Comparison of ENCODE assay signal across 12 mouse cellular contexts in genomic region chr8:84787523-84788302, GRCm38 (mm10). TPM values are rescaled to one million over a fixed set of nuclear protein-coding genes. Genes with fewer than 3 reads are reported as not detected.
A peak's percentile ranks its signal among the peaks of the same experiment; 100 is the strongest.
DNase-seq lines count a peak whose midpoint lies in the region; ATAC-seq and TF ChIP-seq lines count a peak whose summit lies in the region.
"Had no signal": no experiment of that assay in that cellular context is flagged by ENCODE, and none has a peak within 500 bp of the region (broad histone marks: within the 10 kb centered on the region; RNA-seq: fewer than 3 reads in every experiment).

No protein-coding gene starts in this region.

- no peak for TF ChIP-seq EP300 in heart, adult 2 months (IDR thresholded peaks at IDR 0.05; ENCODE audit: insufficient read depth, low read depth, low read length)

- peak in 1 of 2 experiments; percentile 32 for DNase-seq in heart, adult 2 months
- DNase-seq in heart, embryonic 10.5 days (ENCODE audit: low spot score) = no peak
- peak; percentile 90 for DNase-seq in midbrain, embryonic 11.5 days (ENCODE audit: low spot score, missing footprints)
- DNase-seq in cerebellum, adult 9-10 months = peak; percentile 81
- no peak for DNase-seq in ovary, postnatal 36 days (ENCODE audit: low spot score)
- no peak for DNase-seq in embryo, embryonic 11 days
- DNase-seq: liver, embryonic 13.5 days had no signal

- peaks cover 37% of the 10 kb centered on the region for H3K4me1 ChIP-seq in heart, adult 2 months (ENCODE audit: control insufficient read depth, insufficient read depth, low read length)
- H3K4me1 ChIP-seq in heart, embryonic 10.5 days = peaks cover 29% of the 10 kb centered on the region
- no peaks in the 10 kb centered on the region for H3K4me1 ChIP-seq in midbrain, embryonic 11.5 days (ENCODE audit: control insufficient read depth, insufficient read depth, low read length)
- H3K4me1 ChIP-seq in midbrain, embryonic 16.5 days (ENCODE audit: control insufficient read depth, insufficient read depth, low read length) = peaks cover 9% of the 10 kb centered on the region
- peaks cover 98% of the 10 kb centered on the region for H3K4me1 ChIP-seq in limb, embryonic 13.5 days

- H3K9ac ChIP-seq in heart, adult 2 months (ENCODE audit: low read depth, low read length) = peak overlapping the region; percentile 27; the same call in 1 of the 2 replicates
- H3K9ac ChIP-seq in midbrain, embryonic 11.5 days (ENCODE audit: low read length) = no peak overlapping the region
- no peak overlapping the region for H3K9ac ChIP-seq in midbrain, embryonic 16.5 days (ENCODE audit: low read depth, low read length)
- H3K9ac ChIP-seq in limb, embryonic 13.5 days = 0 out of 2 replicates have a peak overlapping the region, but pooled peaks have one; percentile 13
- H3K9ac ChIP-seq: embryonic facial prominence, embryonic 12.5 days; liver, embryonic 13.5 days had no signal

- H3K27me3 ChIP-seq in heart, adult 2 months (ENCODE audit: control insufficient read depth, insufficient read depth, low read length) = no peaks in the 10 kb centered on the region
- peaks cover 100% of the 10 kb centered on the region for H3K27me3 ChIP-seq in heart, embryonic 10.5 days (ENCODE audit: insufficient read depth, poor library complexity, severe bottlenecking)
- H3K27me3 ChIP-seq in midbrain, embryonic 11.5 days (ENCODE audit: control insufficient read depth, insufficient read depth, low read length) = peaks cover 96% of the 10 kb centered on the region
- peaks cover 52% of the 10 kb centered on the region for H3K27me3 ChIP-seq in midbrain, embryonic 16.5 days (ENCODE audit: control insufficient read depth, insufficient read depth, low read depth, low read length)
- peaks cover 87% of the 10 kb centered on the region for H3K27me3 ChIP-seq in limb, embryonic 13.5 days

- H3K27ac ChIP-seq in heart, adult 2 months = peak overlapping the region; percentile 90
- no peak overlapping the region for H3K27ac ChIP-seq in heart, embryonic 10.5 days
- H3K27ac ChIP-seq in midbrain, embryonic 11.5 days (ENCODE audit: low read depth, low read length) = no peak overlapping the region
- H3K27ac ChIP-seq in midbrain, embryonic 16.5 days (ENCODE audit: low read length) = no peak overlapping the region
- no peak overlapping the region for H3K27ac ChIP-seq in limb, embryonic 13.5 days
- H3K27ac ChIP-seq: embryonic facial prominence, embryonic 12.5 days; liver, embryonic 13.5 days; macrophage had no signal

- no peak for TF ChIP-seq CTCF in heart, adult 2 months (IDR thresholded peaks at IDR 0.05)

- peaks cover 4% of the 10 kb centered on the region; the same call in 1 of the 2 replicates for H3K36me3 ChIP-seq in heart, adult 2 months (ENCODE audit: control insufficient read depth, insufficient read depth, low read length)
- no peaks in the 10 kb centered on the region for H3K36me3 ChIP-seq in heart, embryonic 10.5 days
- no peaks in the 10 kb centered on the region for H3K36me3 ChIP-seq in midbrain, embryonic 11.5 days (ENCODE audit: control insufficient read depth, insufficient read depth, low read length)
- no peaks in the 10 kb centered on the region for H3K36me3 ChIP-seq in midbrain, embryonic 16.5 days (ENCODE audit: control insufficient read depth, insufficient read depth, low read length)
- peaks cover 4% of the 10 kb centered on the region; the same call in 1 of the 2 replicates for H3K36me3 ChIP-seq in limb, embryonic 13.5 days
- H3K36me3 ChIP-seq: embryonic facial prominence, embryonic 12.5 days; liver, embryonic 13.5 days had no signal

- ATAC-seq in midbrain, embryonic 11.5 days (ENCODE audit: low FRiP score) = no peak
- ATAC-seq in midbrain, embryonic 16.5 days = no peak
- no peak for ATAC-seq in limb, embryonic 13.5 days (ENCODE audit: low FRiP score, low read depth)

- H3K79me2 ChIP-seq in heart, adult 2 months (replicated peaks; ENCODE audit: control insufficient read depth, insufficient read depth, low read length) = peaks cover 5% of the 10 kb centered on the region; the same call in 1 of the 2 replicates

- WGBS in heart, adult 2 months = 81% methylated on average over 14 of the region's 14 CpGs
- 9% methylated on average over 14 of the region's 14 CpGs for WGBS in heart, embryonic 10.5 days
- WGBS in midbrain, embryonic 11.5 days = 4% methylated on average over 14 of the region's 14 CpGs
- 14% methylated on average over 13 of the region's 14 CpGs for WGBS in midbrain, embryonic 16.5 days
- 35% methylated on average over 14 of the region's 14 CpGs for WGBS in limb, embryonic 13.5 days

- no peak for TF ChIP-seq POLR2A in heart, adult 2 months (IDR thresholded peaks at IDR 0.05; ENCODE audit: insufficient read depth, low read depth, low read length)

- H3K9me3 ChIP-seq in heart, embryonic 10.5 days = no peaks in the 10 kb centered on the region
- no peaks in the 10 kb centered on the region for H3K9me3 ChIP-seq in midbrain, embryonic 11.5 days (ENCODE audit: control insufficient read depth, low read length)
- no peaks in the 10 kb centered on the region for H3K9me3 ChIP-seq in midbrain, embryonic 16.5 days (replicated peaks; ENCODE audit: control insufficient read depth, low read length, poor library complexity, severe bottlenecking)
- H3K9me3 ChIP-seq in limb, embryonic 13.5 days = no peaks in the 10 kb centered on the region
- H3K9me3 ChIP-seq: embryonic facial prominence, embryonic 12.5 days; liver, embryonic 13.5 days had no signal

- H3K4me3 ChIP-seq in heart, adult 2 months = no peak overlapping the region
- H3K4me3 ChIP-seq in heart, embryonic 10.5 days = no peak overlapping the region
- no peak overlapping the region for H3K4me3 ChIP-seq in midbrain, embryonic 11.5 days (ENCODE audit: low read depth, low read length)
- no peak overlapping the region for H3K4me3 ChIP-seq in midbrain, embryonic 16.5 days (ENCODE audit: low read depth, low read length)
- H3K4me3 ChIP-seq in limb, embryonic 13.5 days = no peak overlapping the region
- H3K4me3 ChIP-seq: embryonic facial prominence, embryonic 12.5 days; liver, embryonic 13.5 days had no signal

- H3K4me2 ChIP-seq in midbrain, embryonic 11.5 days = no peak overlapping the region
- no peak overlapping the region for H3K4me2 ChIP-seq in midbrain, embryonic 16.5 days (ENCODE audit: low read length)
- 0 out of 2 replicates have a peak overlapping the region, but pooled peaks have one; percentile 60 for H3K4me2 ChIP-seq in limb, embryonic 13.5 days (replicated peaks)
- H3K4me2 ChIP-seq: embryonic facial prominence, embryonic 12.5 days; heart, embryonic 11.5 days; liver, embryonic 13.5 days had no signal

- intact Hi-C loops in heart, adult 2 months (cut with DNase I) = no loop called here

RNA-seq across cellular contexts. Expression of gene Nfix, which starts 12.4 kb away (rescaled TPM):
- 100 to 1,000 TPM; 274 to 297 TPM for total RNA-seq in heart, adult 2 months (2021)
- polyA plus RNA-seq in heart, adult 2 months (2012; rRNA removed) = 49.0 and 68.7 TPM in 2 replicates
- 0.87 and 2.1 TPM in 2 replicates for polyA plus RNA-seq in heart, embryonic 10.5 days (2016; fragmentation: Nextera tagmentation; extraction: Ambion mirVana)
- 2.2 and 2.5 TPM in 2 replicates for polyA plus RNA-seq in midbrain, embryonic 11.5 days (2014; fragmentation: Nextera tagmentation; extraction: Ambion mirVana)
- 44.1 and 55.4 TPM in 2 replicates for polyA plus RNA-seq in midbrain, embryonic 16.5 days (2015; fragmentation: Nextera tagmentation; extraction: Ambion mirVana)
- 46.9 and 48.0 TPM in 2 replicates for polyA plus RNA-seq in limb, embryonic 13.5 days (2015; fragmentation: Nextera tagmentation; extraction: Ambion mirVana)

RNA-seq across cellular contexts. Expression of gene Dand5, which starts 34.9 kb away (rescaled TPM):
- total RNA-seq in heart, adult 2 months (2021) = 10 to 100 TPM; 11.2 to 12.3 TPM
- 6.1 and 7.6 TPM in 2 replicates for polyA plus RNA-seq in heart, adult 2 months (2012; rRNA removed)
- 5.3 TPM in 2 replicates for polyA plus RNA-seq in heart, embryonic 10.5 days (2016; fragmentation: Nextera tagmentation; extraction: Ambion mirVana)
- 3.9 and 4.6 TPM in 2 replicates for polyA plus RNA-seq in midbrain, embryonic 11.5 days (2014; fragmentation: Nextera tagmentation; extraction: Ambion mirVana)
- 11.7 and 12.4 TPM in 2 replicates for polyA plus RNA-seq in midbrain, embryonic 16.5 days (2015; fragmentation: Nextera tagmentation; extraction: Ambion mirVana)
- polyA plus RNA-seq in limb, embryonic 13.5 days (2015; fragmentation: Nextera tagmentation; extraction: Ambion mirVana) = 6.3 TPM in 2 replicates

RNA-seq across cellular contexts. Expression of gene Gadd45gip1, which starts 43.6 kb away (rescaled TPM):
- 10 to 100 TPM; 27.4 to 29.7 TPM for total RNA-seq in heart, adult 2 months (2021)
- 13.4 and 21.2 TPM in 2 replicates for polyA plus RNA-seq in heart, adult 2 months (2012; rRNA removed)
- polyA plus RNA-seq in heart, embryonic 10.5 days (2016; fragmentation: Nextera tagmentation; extraction: Ambion mirVana) = 57.3 and 60.5 TPM in 2 replicates
- polyA plus RNA-seq in midbrain, embryonic 11.5 days (2014; fragmentation: Nextera tagmentation; extraction: Ambion mirVana) = 37.3 and 37.8 TPM in 2 replicates
- 35.0 and 37.4 TPM in 2 replicates for polyA plus RNA-seq in midbrain, embryonic 16.5 days (2015; fragmentation: Nextera tagmentation; extraction: Ambion mirVana)
- 48.1 and 48.4 TPM in 2 replicates for polyA plus RNA-seq in limb, embryonic 13.5 days (2015; fragmentation: Nextera tagmentation; extraction: Ambion mirVana)

RNA-seq across cellular contexts. Expression of gene Rad23a, which starts 52.8 kb away (rescaled TPM):
- 10 to 100 TPM; 85.1 to 87.6 TPM for total RNA-seq in heart, adult 2 months (2021)
- 77.3 and 101 TPM in 2 replicates for polyA plus RNA-seq in heart, adult 2 months (2012; rRNA removed)
- 137 and 154 TPM in 2 replicates for polyA plus RNA-seq in heart, embryonic 10.5 days (2016; fragmentation: Nextera tagmentation; extraction: Ambion mirVana)
- 87.7 and 100 TPM in 2 replicates for polyA plus RNA-seq in midbrain, embryonic 11.5 days (2014; fragmentation: Nextera tagmentation; extraction: Ambion mirVana)
- 80.7 and 85.6 TPM in 2 replicates for polyA plus RNA-seq in midbrain, embryonic 16.5 days (2015; fragmentation: Nextera tagmentation; extraction: Ambion mirVana)
- 106 TPM in 2 replicates for polyA plus RNA-seq in limb, embryonic 13.5 days (2015; fragmentation: Nextera tagmentation; extraction: Ambion mirVana)

RNA-seq across cellular contexts. Expression of gene Calr, which starts 59.0 kb away (rescaled TPM):
- 100 to 1,000 TPM; 352 to 416 TPM for total RNA-seq in heart, adult 2 months (2021)
- 154 and 269 TPM in 2 replicates for polyA plus RNA-seq in heart, adult 2 months (2012; rRNA removed)
- polyA plus RNA-seq in heart, embryonic 10.5 days (2016; fragmentation: Nextera tagmentation; extraction: Ambion mirVana) = 881 and 1,047 TPM in 2 replicates
- 708 and 747 TPM in 2 replicates for polyA plus RNA-seq in midbrain, embryonic 11.5 days (2014; fragmentation: Nextera tagmentation; extraction: Ambion mirVana)
- 662 and 691 TPM in 2 replicates for polyA plus RNA-seq in midbrain, embryonic 16.5 days (2015; fragmentation: Nextera tagmentation; extraction: Ambion mirVana)
- 943 and 1,018 TPM in 2 replicates for polyA plus RNA-seq in limb, embryonic 13.5 days (2015; fragmentation: Nextera tagmentation; extraction: Ambion mirVana)

Comparison
In these comparisons a context has a peak if more than half of its experiments do, and no peak if none do; other contexts are left out.
1. RNA of gene Nfix, which starts 12.4 kb away (polyA plus RNA-seq): 49.0 to 68.7 TPM in heart, adult 2 months, 44.1 to 55.4 TPM in midbrain, embryonic 16.5 days and 46.9 to 48.0 TPM in limb, embryonic 13.5 days; 2.2 to 2.5 TPM in midbrain, embryonic 11.5 days and 0.87 to 2.1 TPM in heart, embryonic 10.5 days; every median in the first group is over 10 times any median in the second.
2. DNase-seq: peak in midbrain, embryonic 11.5 days (single experiment) and cerebellum, adult 9-10 months (single experiment); none in heart, embryonic 10.5 days (single experiment), ovary, postnatal 36 days (single experiment) and embryo, embryonic 11 days (single experiment).
3. H3K9ac ChIP-seq: peak in heart, adult 2 months (single experiment) and limb, embryonic 13.5 days (single experiment); none in midbrain, embryonic 11.5 days (single experiment) and midbrain, embryonic 16.5 days (single experiment).